Mouse (Mus musculus) cerebellum, adult 2 months (tissue): ENCODE data around the gene Rgs8.

Experiments
- CTCF ChIP-seq: fragments of 200-500 bp; IDR thresholded peaks from 2 replicates; pipeline ENCODE4 v1.5.1; 2011; ENCODE audit warnings: low read depth, mild to moderate bottlenecking, control low read depth, low read length, moderate library complexity, borderline replicate concordance; ENCODE audit not compliant: insufficient read depth
- POLR2A ChIP-seq: fragments of 200-500 bp; IDR thresholded peaks from 2 replicates; pipeline ENCODE4 v1.6.1; 2011; ENCODE audit warnings: low read length, control low read depth, borderline replicate concordance; ENCODE audit not compliant: insufficient read depth

- TF ChIP-seq CTCF (no peak), POLR2A (no peak)
Measured at GRCm38 (mm10) chr1:153672698-153673097, 19.9 kb downstream of the Rgs8 start.
